Mouse (Mus musculus): ENCODE data around the gene Fbxw11.
"Not testable (repeated sequence)": the region's sequence is repeated elsewhere in the genome, so short reads cannot be mapped to it uniquely, and the experiment has no call there.

Gene Fbxw11

GRCm38 (mm10) chr11:32671480-32671879 is 29.0 kb downstream of the Fbxw11 start:
- DNase-seq (ENCODE audit: low read depth, low spot score): no peak

GRCm38 (mm10) chr11:32676777-32677176 is 34.3 kb downstream of the Fbxw11 start:
- no peak for DNase-seq (ENCODE audit: low read depth, low spot score)

GRCm38 (mm10) chr11:32677811-32678210 is 35.3 kb downstream of the Fbxw11 start:
- peak; percentile 58 for DNase-seq (ENCODE audit: low read depth, low spot score)

GRCm38 (mm10) chr11:32679091-32679490 is 36.6 kb downstream of the Fbxw11 start:
- DNase-seq (ENCODE audit: low read depth, low spot score): not testable (repeated sequence)

GRCm38 (mm10) chr11:32680014-32680413 is 37.5 kb downstream of the Fbxw11 start:
- DNase-seq (ENCODE audit: low read depth, low spot score): no peak

DNA sequence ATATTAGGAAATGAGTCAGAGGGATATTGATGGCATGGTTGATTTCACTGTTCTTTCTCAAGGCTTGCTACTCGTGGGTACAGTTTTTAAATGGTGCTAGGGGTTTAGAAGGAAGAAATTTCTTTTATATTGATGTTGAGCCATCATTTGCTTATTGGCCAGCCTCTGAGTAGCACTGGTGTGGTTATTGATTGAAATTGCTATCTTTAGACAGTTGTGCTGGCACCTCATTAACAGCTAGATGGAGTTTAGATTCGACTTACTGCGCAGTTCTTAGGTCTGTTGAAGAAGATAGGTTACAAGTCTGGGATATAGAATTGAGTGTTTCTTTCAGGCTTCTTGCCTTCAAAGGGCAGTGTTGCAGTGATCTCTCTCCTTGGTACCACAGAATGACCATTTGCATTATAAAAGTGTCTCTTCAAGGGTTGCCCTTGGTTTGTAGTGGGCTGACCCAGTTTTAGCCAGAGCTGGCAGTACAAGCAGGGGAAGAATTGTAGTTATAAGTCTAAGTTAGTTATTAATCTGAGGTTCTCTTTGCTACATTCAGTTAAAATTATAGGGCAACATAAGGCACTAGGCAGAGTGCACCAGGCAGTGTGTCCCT is 38.8 kb downstream of the Fbxw11 start:
- DNase-seq (ENCODE audit: low read depth, low spot score): no peak

DNA sequence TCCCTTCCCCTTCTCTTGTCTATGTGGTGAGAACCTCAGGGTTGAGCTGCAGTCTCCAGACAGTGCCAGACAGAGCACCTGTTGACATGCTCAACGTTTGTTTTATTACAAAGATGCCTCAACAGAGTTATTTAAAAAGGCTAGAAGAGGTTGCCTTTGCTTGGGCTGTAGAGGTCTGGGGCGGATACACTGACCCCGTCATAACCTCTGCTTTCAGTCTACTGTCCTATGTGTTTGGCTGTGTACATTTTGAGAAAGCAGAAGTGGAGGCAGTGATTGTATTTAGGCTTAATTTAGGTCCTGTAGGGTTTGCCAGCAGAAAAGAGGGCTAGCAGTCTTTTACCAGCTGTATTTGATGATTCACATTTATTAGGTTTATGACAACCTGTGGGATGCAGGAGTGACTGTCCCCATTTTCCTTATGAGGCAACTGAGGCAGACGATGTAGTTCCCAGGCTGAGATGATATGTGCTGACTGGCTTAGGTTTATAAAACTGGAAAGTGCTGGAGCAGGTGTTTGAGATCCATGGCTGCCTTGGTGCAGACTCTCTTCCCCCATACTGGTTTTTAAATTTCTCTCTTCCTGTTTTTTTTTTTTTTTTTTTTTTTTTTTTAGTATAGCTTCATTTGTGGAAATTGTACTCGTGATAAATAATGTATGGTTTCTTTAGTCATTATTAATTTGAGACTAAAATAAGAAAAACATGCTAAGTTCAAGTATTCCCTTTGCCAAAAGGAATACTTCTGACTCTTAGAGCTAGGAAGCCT is 40.0 kb downstream of the Fbxw11 start:
- DNase-seq (ENCODE audit: low read depth, low spot score): no peak

GRCm38 (mm10) chr11:32684690-32685254 is 42.2 kb downstream of the Fbxw11 start:
- DNase-seq (ENCODE audit: low read depth, low spot score): no peak

DNA sequence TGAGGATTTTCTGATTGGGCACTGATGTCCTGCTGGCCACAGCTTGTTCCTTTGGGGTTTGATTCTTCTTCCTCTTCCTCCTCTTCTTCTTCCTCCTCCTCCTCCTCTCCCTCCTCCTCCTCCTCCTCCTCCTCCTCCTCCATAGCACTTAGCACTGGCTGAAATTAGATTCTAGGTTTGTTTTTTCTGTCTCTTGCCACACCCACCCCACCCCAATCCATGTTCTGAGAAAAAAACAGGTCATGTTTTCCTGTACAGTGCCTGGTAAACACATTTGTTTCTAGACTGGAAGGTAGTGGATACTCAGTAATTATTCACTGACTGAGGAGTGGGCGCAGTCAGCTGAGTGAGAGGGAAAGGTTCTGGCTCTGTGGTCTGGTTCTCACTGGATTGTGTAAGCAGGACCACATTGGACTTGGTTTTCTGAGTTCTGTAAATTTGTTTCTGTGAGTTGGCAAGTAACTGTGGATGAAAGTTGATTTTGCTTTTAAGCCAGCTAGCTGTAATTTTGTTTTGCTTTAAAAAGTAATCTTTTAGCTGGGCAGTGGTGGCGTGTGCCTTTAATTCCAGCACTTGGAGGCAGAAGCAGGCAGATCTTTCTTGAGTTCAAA is 45.8 kb downstream of the Fbxw11 start:
- no peak for DNase-seq (ENCODE audit: low read depth, low spot score)

GRCm38 (mm10) chr11:32689510-32689909 is 47.0 kb downstream of the Fbxw11 start:
- no peak for DNase-seq (ENCODE audit: low read depth, low spot score)

GRCm38 (mm10) chr11:32692834-32693233 is 50.3 kb downstream of the Fbxw11 start:
- DNase-seq (ENCODE audit: low read depth, low spot score): no peak

- DNase-seq (ENCODE audit: low read depth, low spot score): peak; percentile 55
These were observed 51.1 kb downstream of the Fbxw11 start for GRCm38 (mm10) chr11:32693431-32694141.

DNA sequence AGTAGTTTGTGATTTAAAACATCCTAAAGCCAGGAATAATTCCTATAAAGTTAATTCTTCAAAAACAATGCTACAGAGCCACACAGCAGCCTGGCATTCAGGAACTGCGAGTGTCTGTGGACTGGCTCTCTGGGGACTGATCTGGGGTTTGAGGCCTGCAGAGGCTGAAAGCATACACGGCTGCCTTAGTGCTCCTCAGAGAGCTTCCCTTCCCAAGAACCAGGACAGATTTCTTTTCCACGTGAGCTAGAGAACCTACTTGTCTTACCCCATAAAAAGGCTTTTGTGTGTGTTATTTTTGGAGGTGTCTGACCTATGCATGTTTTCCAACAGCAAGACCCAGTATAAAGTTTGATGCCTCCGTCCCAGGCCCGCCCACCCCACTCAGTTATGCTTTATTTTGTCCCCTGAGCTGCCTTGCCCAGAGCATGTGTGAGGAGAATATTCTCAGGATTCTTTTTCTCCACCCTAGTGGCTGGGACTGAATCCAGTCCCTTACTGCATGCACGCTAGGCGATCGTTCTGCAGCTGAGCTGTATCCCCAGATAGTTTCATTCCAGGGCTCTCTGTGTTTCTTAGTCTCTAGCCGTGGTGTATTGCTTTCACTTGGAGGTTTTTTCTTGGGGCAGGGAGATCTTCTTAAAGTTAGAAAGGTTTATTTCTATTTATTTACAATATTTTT is 51.9 kb downstream of the Fbxw11 start:
- DNase-seq (ENCODE audit: low read depth, low spot score): not testable (repeated sequence)

- no peak for DNase-seq (ENCODE audit: low read depth, low spot score)
These were observed 54.0 kb downstream of the Fbxw11 start for GRCm38 (mm10) chr11:32696446-32697090.

GRCm38 (mm10) chr11:32697695-32698094 is 55.2 kb downstream of the Fbxw11 start:
- no peak for DNase-seq (ENCODE audit: low read depth, low spot score)

DNA sequence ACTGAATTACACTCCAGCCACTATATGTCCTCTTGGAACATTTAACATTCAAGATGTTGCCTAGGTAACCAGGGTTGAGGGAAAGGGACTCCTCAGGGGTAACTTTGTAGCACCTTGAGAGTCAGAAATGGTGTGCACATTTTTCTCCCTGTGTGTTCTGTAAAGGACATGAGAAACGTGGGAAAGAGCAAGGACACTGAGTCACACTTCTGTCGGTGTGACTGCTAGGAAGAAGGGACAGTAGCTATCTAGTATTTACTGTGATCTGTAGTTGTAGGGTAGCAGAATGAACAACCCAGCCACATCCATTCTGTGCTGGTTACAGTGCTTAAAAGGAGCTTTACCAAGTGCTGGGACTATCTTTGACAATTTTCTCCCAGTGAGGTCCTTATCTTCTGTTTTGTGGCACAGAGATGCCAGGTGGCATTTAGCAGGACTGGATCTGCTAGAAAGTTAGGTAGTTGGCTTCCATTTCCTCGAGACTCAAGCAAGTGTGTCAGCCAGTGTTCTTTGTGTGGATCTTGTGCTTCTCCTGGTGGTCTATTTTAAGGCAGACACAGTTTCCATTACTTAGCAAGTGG is 57.5 kb downstream of the Fbxw11 start:
- DNase-seq (ENCODE audit: low read depth, low spot score): no peak

DNA sequence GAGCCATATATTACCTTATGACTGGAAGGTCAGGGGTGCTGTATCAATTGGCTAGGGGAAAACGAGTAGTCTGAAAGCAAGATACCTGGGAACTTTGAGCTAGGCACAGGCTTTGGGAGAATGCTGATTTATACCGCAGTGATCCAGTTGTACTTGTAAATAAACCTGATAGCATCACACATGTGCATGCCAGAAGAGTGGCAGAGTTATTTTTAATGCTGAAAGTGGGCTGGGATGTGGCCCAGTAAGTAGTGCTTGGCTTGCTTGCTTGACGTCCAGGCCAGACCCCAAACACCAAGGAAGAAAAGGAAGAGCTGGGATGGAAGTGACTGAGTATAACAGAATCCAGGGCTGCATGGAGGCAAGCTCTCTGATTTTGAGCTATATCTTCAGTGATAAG is 59.0 kb downstream of the Fbxw11 start:
- DNase-seq (ENCODE audit: low read depth, low spot score): no peak

DNA sequence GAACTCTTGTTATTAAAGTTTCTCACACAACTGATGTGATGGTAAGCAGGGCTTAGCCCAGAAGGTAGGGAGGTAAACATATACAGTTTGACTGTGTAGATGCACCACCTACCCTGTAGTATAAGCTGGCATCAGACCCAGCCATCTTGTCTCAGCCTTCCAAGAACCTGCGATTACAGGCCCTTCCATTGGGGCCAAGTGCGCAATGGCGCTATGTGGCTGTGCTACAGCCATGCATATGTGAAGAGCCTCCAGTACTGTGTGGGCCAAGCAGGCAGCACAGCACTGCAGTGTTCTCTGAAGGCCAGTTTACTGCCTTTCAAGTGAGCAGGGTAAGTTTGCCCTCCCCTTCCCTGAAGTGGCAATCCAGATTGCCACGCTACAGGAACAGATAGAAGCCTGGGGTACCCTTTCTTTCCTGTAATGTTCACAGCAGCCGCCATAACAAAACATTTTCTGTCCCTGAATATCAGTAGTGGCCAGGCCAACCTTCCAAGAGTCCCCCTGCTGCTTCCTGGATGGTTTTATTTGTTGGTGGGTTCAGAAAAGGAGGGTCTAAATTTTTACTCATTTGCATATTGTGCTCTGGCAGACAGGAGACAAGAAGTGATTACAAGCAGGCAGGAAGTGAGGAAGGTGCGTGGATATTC is 61.8 kb downstream of the Fbxw11 start:
- no peak for DNase-seq (ENCODE audit: low read depth, low spot score)

DNA sequence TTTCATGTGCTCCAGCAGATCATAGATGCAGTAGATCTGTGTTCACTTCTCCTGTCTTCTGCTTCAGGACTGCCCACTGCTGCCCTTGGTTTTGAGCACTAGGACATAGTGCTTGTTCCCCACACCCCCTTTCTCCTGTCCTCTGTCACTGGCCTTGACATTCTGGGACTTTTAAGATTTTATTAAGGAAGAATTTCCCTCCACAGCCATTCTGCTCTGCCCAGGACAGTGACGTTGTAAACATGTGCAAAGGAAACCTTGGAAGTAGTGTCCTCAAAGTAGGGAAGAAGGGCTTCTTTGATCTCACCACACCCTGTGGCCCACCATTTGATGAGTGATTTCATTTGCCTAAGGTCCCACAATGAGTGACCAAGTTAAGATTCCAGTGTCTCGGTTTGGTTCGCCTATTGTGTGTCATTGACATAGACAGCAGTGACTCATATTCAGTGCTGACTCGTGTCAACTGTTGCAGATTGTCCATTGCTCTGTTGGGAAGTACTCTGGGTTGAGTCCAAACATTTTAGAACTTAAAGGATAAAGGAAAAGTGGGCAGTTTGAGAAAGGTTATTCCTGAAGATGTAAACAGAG is 64.0 kb downstream of the Fbxw11 start:
- peak; percentile 37 for DNase-seq (ENCODE audit: low read depth, low spot score)

DNA sequence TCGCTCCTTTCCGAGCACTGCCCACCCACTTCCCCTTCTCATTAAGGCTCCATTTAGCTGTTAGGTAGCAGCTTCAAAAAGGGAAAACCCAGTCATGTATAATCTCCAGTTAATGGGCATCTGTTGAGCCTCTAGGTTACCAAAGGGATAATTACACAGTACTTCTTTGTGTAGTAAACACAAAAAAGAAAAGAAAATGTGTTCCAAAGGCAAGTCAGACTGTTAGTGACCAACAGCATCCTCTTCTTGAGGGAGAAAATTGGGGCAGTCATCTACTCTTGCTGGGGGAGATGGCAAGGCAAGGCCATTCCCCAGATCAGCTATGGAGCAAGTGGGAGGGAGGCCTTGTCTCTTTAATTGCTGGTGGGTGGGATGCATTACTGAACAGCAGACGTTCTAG is 65.0 kb downstream of the Fbxw11 start:
- no peak for DNase-seq (ENCODE audit: low read depth, low spot score)

Data from 3T3-L1 (cell line).